Mouse (Mus musculus): ENCODE data around the gene Sgms1.

DNA sequence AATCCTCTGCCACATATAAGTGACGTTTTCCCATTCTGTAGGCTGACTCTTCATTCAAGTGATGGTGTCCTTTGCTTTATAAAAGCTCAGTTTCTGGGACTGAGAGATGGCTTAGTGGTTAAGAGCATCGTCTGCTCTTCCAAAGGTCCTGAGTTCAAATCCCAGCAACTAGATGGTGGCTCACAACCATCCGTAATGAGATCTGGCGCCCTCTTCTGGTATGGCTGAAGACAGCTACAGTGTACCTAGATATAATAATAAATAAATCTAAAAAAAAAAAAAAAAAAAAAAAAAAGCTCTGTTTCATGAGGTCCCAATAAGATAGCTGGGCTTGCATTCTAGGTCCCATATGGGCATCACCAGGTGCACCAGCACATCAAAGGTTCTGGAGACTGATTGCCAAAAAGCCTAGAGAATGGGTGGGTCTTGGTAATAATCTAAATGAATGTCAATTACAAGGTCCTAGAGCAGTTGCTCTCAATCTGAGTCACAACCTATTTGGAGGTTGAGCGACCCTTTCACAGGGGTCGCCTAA, 272.0 kb downstream of the Sgms1 start:
- TF ChIP-seq POLR2A (IDR thresholded peaks at IDR 0.05; ENCODE audit: low read depth, low read length): no peak
- no peak for TF ChIP-seq CTCF (IDR thresholded peaks at IDR 0.05; ENCODE audit: extremely low read depth, insufficient read depth, insufficient read length, insufficient replicate concordance)
